Mouse (Mus musculus) retina, embryonic 14.5 days (tissue): ENCODE measurements around the gene Mgmt.

Experiments
- DNase-seq: peaks from one replicate; pipeline ENCODE4 v3.0.0-alpha.2; 2015; ENCODE audit warnings: low spot score

Gene Mgmt

GRCm38 (mm10) chr7:137116246-137116645 lies 221.8 kb downstream of the Mgmt start:
- no peak for DNase-seq

- DNase-seq: no peak
Measured at GRCm38 (mm10) chr7:137121243-137121858, 226.9 kb downstream of the Mgmt start.

GRCm38 (mm10) chr7:137128726-137129125 lies 234.3 kb downstream of the Mgmt start:
- no peak for DNase-seq

- no peak for DNase-seq
Measured at GRCm38 (mm10) chr7:137130211-137130610, 235.8 kb downstream of the Mgmt start.

GRCm38 (mm10) chr7:137131957-137132356 lies 237.5 kb downstream of the Mgmt start:
- no peak for DNase-seq

- DNase-seq: no peak
Measured at GRCm38 (mm10) chr7:137138101-137138500, 243.7 kb downstream of the Mgmt start.

- no peak for DNase-seq
Measured at GRCm38 (mm10) chr7:137140321-137140720, 245.9 kb downstream of the Mgmt start.

- DNase-seq: no peak
Measured at GRCm38 (mm10) chr7:137141386-137141785, 247.0 kb downstream of the Mgmt start.

- no peak for DNase-seq
Measured at GRCm38 (mm10) chr7:137147101-137147500, 252.7 kb downstream of the Mgmt start.

GRCm38 (mm10) chr7:137151854-137152253 lies 257.4 kb downstream of the Mgmt start:
- no peak for DNase-seq

- DNase-seq: no peak
Measured at GRCm38 (mm10) chr7:137154623-137155022, 260.2 kb downstream of the Mgmt start.

GRCm38 (mm10) chr7:137159086-137159485 lies 264.7 kb downstream of the Mgmt start:
- DNase-seq: no peak

GRCm38 (mm10) chr7:137172278-137172677 lies 277.9 kb downstream of the Mgmt start:
- peak; percentile 45 for DNase-seq
